In the genomic region with DNA sequence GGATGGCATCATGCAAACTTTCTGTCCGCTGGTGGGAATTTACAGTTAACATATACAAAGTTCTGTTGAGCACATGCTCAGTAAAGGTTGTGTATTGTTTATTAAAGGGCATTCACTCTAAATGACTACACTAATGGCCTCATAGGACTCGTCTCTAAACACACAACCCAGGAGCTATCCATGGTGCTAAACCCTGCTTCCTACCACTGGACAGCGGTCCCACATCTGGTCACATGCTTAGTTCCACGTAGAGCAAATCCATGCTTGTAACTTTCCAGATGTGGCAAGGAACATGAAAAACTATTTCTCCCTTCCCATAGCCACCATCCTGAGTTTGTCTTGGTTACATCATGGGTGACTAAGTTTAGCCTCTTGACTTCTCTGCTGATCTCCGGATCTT, we compare ENCODE assay signal across 13 mouse cellular contexts. TPM values are rescaled to one million over a fixed set of nuclear protein-coding genes. Genes with fewer than 3 reads are reported as not detected.
A peak's percentile ranks its signal among the peaks of the same experiment; 100 is the strongest.
DNase-seq lines count a peak whose midpoint lies in the region; ATAC-seq and TF ChIP-seq lines count a peak whose summit lies in the region.
"Had no signal": no experiment of that assay in that cellular context is flagged by ENCODE, and none has a peak within 500 bp of the region (broad histone marks: within the 10 kb centered on the region; RNA-seq: fewer than 3 reads in every experiment).

No protein-coding gene starts in this region.

- no peak for TF ChIP-seq EP300 in lung, postnatal 0 days (IDR thresholded peaks at IDR 0.05)

- H3K36me3 ChIP-seq in lung, postnatal 0 days (ENCODE audit: insufficient read depth, low read length), result no peaks in the 10 kb centered on the region

- no peak for TF ChIP-seq CTCF in lung, postnatal 0 days (IDR thresholded peaks at IDR 0.05)
- no peak for TF ChIP-seq CTCF in lung, adult 2 months (IDR thresholded peaks at IDR 0.05; ENCODE audit: insufficient read depth, low read length)
- no peak for TF ChIP-seq CTCF in layer of hippocampus, adult 2 months (conservative IDR thresholded peaks at IDR 0.05)

- no peak overlapping the region for H3K4me2 ChIP-seq in lung, postnatal 0 days (replicated peaks; ENCODE audit: low read depth, low read length)

- H3K9me3 ChIP-seq in lung, postnatal 0 days (ENCODE audit: low read length), result no peaks in the 10 kb centered on the region

- TF ChIP-seq POLR2A in lung, adult 2 months (IDR thresholded peaks at IDR 0.05; ENCODE audit: borderline replicate concordance, extremely low read depth, low read depth, low read length), result no peak

- peak; percentile 34 to 63 for DNase-seq in adrenal gland, postnatal 36 days
- DNase-seq in adrenal gland, postnatal 25 days, result no peak
- DNase-seq in lung, postnatal 0 days (ENCODE audit: low spot score), result peak; percentile 48
- DNase-seq in lung, adult 2 months, result no peak
- peak; percentile 15 for DNase-seq in c-Kit-positive CD71-positive TER-119-negative erythroid progenitor cells, embryonic 14.5 days (ENCODE audit: low read depth)
- DNase-seq in lung, postnatal 14 days, result peak; percentile 54
- DNase-seq in layer of hippocampus, adult 2 months (ENCODE audit: low spot score in 2 of 2), result no peak
- DNase-seq: cerebellum, postnatal 25 days; forebrain, postnatal 0 days had no signal

- no peak overlapping the region for H3K27ac ChIP-seq in lung, postnatal 0 days (ENCODE audit: low read length)
- H3K27ac ChIP-seq in layer of hippocampus, adult 2 months, result no peak overlapping the region

- no peaks in the 10 kb centered on the region for H3K4me1 ChIP-seq in lung, postnatal 0 days (ENCODE audit: insufficient read depth, low read depth, low read length)
- H3K4me1 ChIP-seq in lung, adult 2 months (ENCODE audit: control insufficient read depth, insufficient read depth, low read length), result no peaks in the 10 kb centered on the region
- H3K4me1 ChIP-seq: megakaryocyte, embryonic 14.5 days had no signal

- no peaks in the 10 kb centered on the region for H3K27me3 ChIP-seq in lung, postnatal 0 days (replicated peaks; ENCODE audit: insufficient read depth, low read length)

- no peak overlapping the region for H3K9ac ChIP-seq in lung, postnatal 0 days (replicated peaks; ENCODE audit: low read depth)
- H3K9ac ChIP-seq: forebrain, postnatal 0 days had no signal

- no peak for ATAC-seq in lung, postnatal 0 days
- ATAC-seq in monocyte, adult 5-6 weeks (replicated peaks; ENCODE audit: insufficient number of reproducible peaks, low FRiP score, low TSS enrichment, poor library complexity, severe bottlenecking), result no peak
- ATAC-seq: forebrain, postnatal 0 days had no signal

- 48% methylated on average over 5 of the region's 5 CpGs for WGBS in lung, postnatal 0 days
- 53% methylated on average over 5 of the region's 5 CpGs for WGBS in lung, adult 2 months

- H3K4me3 ChIP-seq in lung, postnatal 0 days (ENCODE audit: low read depth, low read length), result no peak overlapping the region
- no peak overlapping the region for H3K4me3 ChIP-seq in lung, adult 2 months (replicated peaks; ENCODE audit: extremely low read depth, low read depth, low read length)
- no peak overlapping the region for H3K4me3 ChIP-seq in layer of hippocampus, adult 2 months
- H3K4me3 ChIP-seq: megakaryocyte, embryonic 14.5 days had no signal

RNA-seq across cellular contexts. Expression of a gene that starts 6.2 kb away (rescaled TPM):
- 10 to 100 TPM; 19.9 to 31.3 TPM for total RNA-seq in adrenal gland, postnatal 36 days (2021)
- 13.2 and 13.6 TPM in 2 replicates for total RNA-seq in adrenal gland, postnatal 25 days (2021)
- 14.0 and 14.3 TPM in 2 replicates for polyA plus RNA-seq in lung, postnatal 0 days (2015; fragmentation: Nextera tagmentation; extraction: Ambion mirVana)
- polyA plus RNA-seq in lung, adult 2 months (2012; rRNA removed), result 42.5 and 46.8 TPM in 2 replicates
- total RNA-seq in monocyte, adult 5-6 weeks (2017), result 9.3 to 18.6 TPM (median 11.4 TPM) in 3 replicates
- total RNA-seq in layer of hippocampus, adult 2 months (2021), result 10 to 100 TPM; 43.9 to 44.3 TPM

RNA-seq across cellular contexts. Expression of a gene that starts 7.0 kb away (rescaled TPM):
- total RNA-seq in adrenal gland, postnatal 36 days (2021), result not detected
- not detected in 2 replicates for total RNA-seq in adrenal gland, postnatal 25 days (2021)
- polyA plus RNA-seq in lung, postnatal 0 days (2015; fragmentation: Nextera tagmentation; extraction: Ambion mirVana), result not detected in 2 replicates
- not detected in 2 replicates for polyA plus RNA-seq in lung, adult 2 months (2012; rRNA removed)
- not detected in 3 replicates for total RNA-seq in monocyte, adult 5-6 weeks (2017)
- not detected for total RNA-seq in layer of hippocampus, adult 2 months (2021)
- total RNA-seq: forebrain, postnatal 0 days; hematopoietic stem cell, adult 5-6 weeks had no signal
- polyA plus RNA-seq: stomach, embryonic 16.5 days had no signal

Comparison
In these comparisons a context has a peak if more than half of its experiments do, and no peak if none do; other contexts are left out.
1. DNase-seq: peak in adrenal gland, postnatal 36 days (2 of 2), lung, postnatal 0 days (single experiment), c-Kit-positive CD71-positive TER-119-negative erythroid progenitor cells, embryonic 14.5 days (single experiment) and lung, postnatal 14 days (single experiment); none in adrenal gland, postnatal 25 days (single experiment), lung, adult 2 months (single experiment) and layer of hippocampus, adult 2 months (0 of 2).